Mouse (Mus musculus): ENCODE data around the gene Cers6. TPM values are rescaled to one million over a fixed set of nuclear protein-coding genes. Genes with fewer than 3 reads are reported as not detected.

Gene Cers6
- polyA plus RNA-seq, 1 experiment, result 78.2 TPM

GRCm38 (mm10) chr2:68915742-68916141 lies 54.5 kb downstream of the Cers6 start:
- TF ChIP-seq CTCF (IDR thresholded peaks at IDR 0.05; ENCODE audit: borderline replicate concordance, insufficient read depth, low read length), result no peak
- no peak for TF ChIP-seq POLR2A (IDR thresholded peaks at IDR 0.05; ENCODE audit: low read depth, low read length)
- no peak overlapping the region for H3K4me3 ChIP-seq (ENCODE audit: insufficient read depth, low read length)
- peak overlapping the region; percentile 67 for H3K27ac ChIP-seq (ENCODE audit: insufficient read depth, low read length)
- H3K4me1 ChIP-seq (ENCODE audit: control insufficient read depth, insufficient read depth, low read length), result peaks cover 9% of the 10 kb centered on the region; the same call in 1 of the 2 replicates

GRCm38 (mm10) chr2:68916299-68916698 lies 55.1 kb downstream of the Cers6 start:
- H3K4me3 ChIP-seq (ENCODE audit: insufficient read depth, low read length), result no peak overlapping the region
- TF ChIP-seq CTCF (IDR thresholded peaks at IDR 0.05; ENCODE audit: borderline replicate concordance, insufficient read depth, low read length) (no peak), POLR2A (IDR thresholded peaks at IDR 0.05; ENCODE audit: low read depth, low read length) (no peak)

DNA sequence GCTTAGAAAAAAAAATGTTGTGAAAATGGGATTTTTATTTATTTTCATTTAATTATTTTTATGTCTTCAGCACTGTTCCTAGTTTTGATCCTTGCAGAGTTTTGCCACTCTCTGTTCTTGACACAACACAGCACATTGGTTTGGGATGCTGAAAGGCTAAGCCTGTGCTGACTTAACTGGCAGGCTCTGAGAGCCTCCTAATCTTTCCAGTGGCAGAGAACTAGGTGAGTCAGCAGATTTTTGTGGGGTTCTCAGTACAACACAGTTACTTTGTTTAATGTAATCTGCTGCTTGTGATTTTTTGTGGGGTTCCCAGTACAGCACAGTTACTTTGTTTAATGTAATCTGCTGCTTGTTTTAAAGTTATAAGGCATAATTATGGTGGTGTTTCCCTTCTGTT lies 55.8 kb downstream of the Cers6 start:
- Histone ChIP-seq H3K4me1 (ENCODE audit: control insufficient read depth, insufficient read depth, low read length) (peaks cover 7% of the 10 kb centered on the region; the same call in 1 of the 2 replicates), H3K27ac (ENCODE audit: insufficient read depth, low read length) (no peak overlapping the region), H3K4me3 (ENCODE audit: insufficient read depth, low read length) (no peak overlapping the region)
- TF ChIP-seq POLR2A (IDR thresholded peaks at IDR 0.05; ENCODE audit: low read depth, low read length) (no peak), CTCF (IDR thresholded peaks at IDR 0.05; ENCODE audit: borderline replicate concordance, insufficient read depth, low read length) (no peak)

More at GRCm38 (mm10) chr2:68916299-68916698, 55.1 kb downstream of the Cers6 start:
- Histone ChIP-seq H3K4me1 (ENCODE audit: control insufficient read depth, insufficient read depth, low read length) (peaks cover 9% of the 10 kb centered on the region; the same call in 1 of the 2 replicates), H3K27ac (ENCODE audit: insufficient read depth, low read length) (0 out of 2 replicates have a peak overlapping the region, but pooled peaks have one; percentile 26)

DNA sequence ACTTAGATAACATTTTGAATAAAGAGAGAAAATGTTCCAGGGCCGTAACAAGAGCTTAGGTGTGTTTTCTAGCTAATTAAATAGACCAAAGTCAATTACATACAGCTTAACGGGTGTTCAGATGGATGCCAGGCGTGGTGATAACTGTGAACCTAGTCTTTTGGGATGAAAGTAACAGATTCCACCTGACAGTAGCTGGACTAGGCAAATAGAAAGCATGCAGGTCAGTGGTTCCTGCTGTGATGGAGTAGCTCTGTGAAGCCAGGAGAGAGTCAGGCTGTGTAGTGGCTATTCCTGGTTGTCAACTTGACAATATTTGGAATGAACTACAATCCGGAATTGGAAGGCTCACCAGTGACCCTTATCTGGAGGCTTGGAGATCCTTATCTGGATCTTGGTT lies 56.3 kb downstream of the Cers6 start:
- no peak overlapping the region for H3K27ac ChIP-seq (ENCODE audit: insufficient read depth, low read length)
- no peak for TF ChIP-seq POLR2A (IDR thresholded peaks at IDR 0.05; ENCODE audit: low read depth, low read length)
- no peak overlapping the region for H3K4me3 ChIP-seq (ENCODE audit: insufficient read depth, low read length)
- peaks cover 2% of the 10 kb centered on the region; the same call in 1 of the 2 replicates for H3K4me1 ChIP-seq (ENCODE audit: control insufficient read depth, insufficient read depth, low read length)

DNA sequence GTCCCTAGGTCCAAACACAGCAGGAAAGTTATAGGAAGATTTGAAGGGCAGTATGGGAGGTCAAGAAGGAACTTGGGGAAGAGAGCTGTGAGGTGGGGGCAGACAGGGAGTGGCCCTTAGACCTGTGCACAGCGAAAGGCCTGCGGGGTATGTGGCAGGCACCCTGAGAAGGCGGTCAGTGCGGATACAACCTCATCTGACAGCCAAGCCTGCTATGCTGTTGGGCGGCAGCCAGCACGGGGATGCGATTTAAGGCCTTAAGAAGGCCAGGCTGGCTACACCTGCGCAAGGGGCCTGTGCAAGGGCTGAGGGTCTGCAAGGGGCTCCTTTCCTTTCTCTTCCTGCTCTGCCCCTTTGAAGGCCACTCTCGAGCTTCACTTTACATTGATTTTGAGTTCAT lies 63.1 kb downstream of the Cers6 start:
- TF ChIP-seq CTCF (IDR thresholded peaks at IDR 0.05; ENCODE audit: borderline replicate concordance, insufficient read depth, low read length) (no peak), POLR2A (IDR thresholded peaks at IDR 0.05; ENCODE audit: low read depth, low read length) (no peak)
- Histone ChIP-seq H3K27ac (ENCODE audit: insufficient read depth, low read length) (no peak overlapping the region), H3K4me1 (ENCODE audit: control insufficient read depth, insufficient read depth, low read length) (no peaks in the 10 kb centered on the region; the same call in 1 of the 2 replicates), H3K4me3 (ENCODE audit: insufficient read depth, low read length) (no peak overlapping the region)

DNA sequence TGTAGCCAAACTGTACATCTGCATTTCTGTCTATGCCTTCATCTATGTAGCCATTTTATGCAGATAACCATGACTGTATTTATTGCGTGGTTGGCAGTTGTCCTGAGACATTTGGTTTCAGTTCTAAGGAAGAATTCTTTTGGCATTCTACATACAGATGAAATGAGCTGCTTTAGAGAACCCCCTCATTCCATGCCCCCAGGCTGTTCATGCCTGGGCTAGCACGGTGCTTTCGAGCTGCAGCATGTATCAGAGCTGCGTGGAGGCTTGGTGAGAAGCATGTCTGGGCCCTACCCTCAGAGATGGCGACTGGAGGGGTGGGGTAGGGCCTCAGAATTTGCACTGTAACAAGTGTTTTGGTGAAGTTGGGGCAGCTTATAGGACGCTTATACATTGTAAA lies 64.3 kb downstream of the Cers6 start:
- no peak for TF ChIP-seq CTCF (IDR thresholded peaks at IDR 0.05; ENCODE audit: borderline replicate concordance, insufficient read depth, low read length)
- no peak for TF ChIP-seq POLR2A (IDR thresholded peaks at IDR 0.05; ENCODE audit: low read depth, low read length)
- no peaks in the 10 kb centered on the region; the same call in 1 of the 2 replicates for H3K4me1 ChIP-seq (ENCODE audit: control insufficient read depth, insufficient read depth, low read length)
- H3K27ac ChIP-seq (ENCODE audit: insufficient read depth, low read length), result peak overlapping the region; percentile 90
- no peak overlapping the region for H3K4me3 ChIP-seq (ENCODE audit: insufficient read depth, low read length)

DNA sequence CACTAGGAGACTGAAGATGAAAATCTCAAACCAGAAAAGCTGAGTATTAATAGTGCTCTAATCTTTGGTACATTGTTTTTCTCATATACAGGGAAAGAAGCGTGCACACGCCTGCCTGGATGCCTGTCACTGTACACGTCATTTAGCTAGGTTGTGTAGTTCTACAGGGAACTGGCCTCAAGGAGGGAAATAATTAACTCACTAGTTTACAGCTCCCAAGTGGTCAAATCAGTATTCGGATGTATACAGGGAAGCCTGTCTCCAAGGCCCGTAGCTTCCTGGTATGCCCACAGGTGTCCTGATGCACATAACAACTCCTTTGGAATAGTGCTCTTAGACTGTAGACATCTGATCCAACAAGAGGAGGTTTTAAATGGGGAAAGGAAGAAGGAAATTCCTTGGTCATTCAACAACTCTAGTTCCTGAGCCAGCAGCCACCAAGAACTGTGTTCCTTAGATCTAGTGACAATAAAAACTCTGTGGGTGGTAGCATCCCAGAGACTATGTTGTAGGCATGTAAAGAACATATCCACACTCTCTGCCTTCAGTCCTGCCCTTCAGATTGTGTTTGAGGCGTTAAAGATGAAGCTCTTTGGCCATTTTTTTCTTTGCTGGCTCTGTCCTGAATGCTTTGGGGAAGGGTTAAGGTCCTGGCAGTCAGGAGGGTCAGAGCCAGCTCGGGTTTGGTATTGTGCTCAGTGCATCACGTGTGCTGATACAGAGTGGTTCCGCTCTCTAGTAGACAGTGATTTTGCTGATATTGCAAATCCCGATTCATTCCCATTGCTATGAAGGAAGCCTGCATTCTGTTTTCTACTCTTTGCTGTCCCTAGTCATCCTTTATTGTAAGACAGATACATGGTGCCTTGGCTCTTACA lies 65.9 kb downstream of the Cers6 start:
- Histone ChIP-seq H3K27ac (ENCODE audit: insufficient read depth, low read length) (no peak overlapping the region), H3K4me3 (ENCODE audit: insufficient read depth, low read length) (no peak overlapping the region), H3K4me1 (ENCODE audit: control insufficient read depth, insufficient read depth, low read length) (no peaks in the 10 kb centered on the region; the same call in 1 of the 2 replicates)
- no peak for TF ChIP-seq POLR2A (IDR thresholded peaks at IDR 0.05; ENCODE audit: low read depth, low read length)
- no peak for TF ChIP-seq CTCF (IDR thresholded peaks at IDR 0.05; ENCODE audit: borderline replicate concordance, insufficient read depth, low read length)

GRCm38 (mm10) chr2:68932240-68932639 lies 71.0 kb downstream of the Cers6 start:
- H3K4me3 ChIP-seq (ENCODE audit: insufficient read depth, low read length), result no peak overlapping the region
- TF ChIP-seq POLR2A (IDR thresholded peaks at IDR 0.05; ENCODE audit: low read depth, low read length), result no peak
- TF ChIP-seq CTCF (IDR thresholded peaks at IDR 0.05; ENCODE audit: borderline replicate concordance, insufficient read depth, low read length), result no peak
- no peaks in the 10 kb centered on the region for H3K4me1 ChIP-seq (ENCODE audit: control insufficient read depth, insufficient read depth, low read length)
- no peak overlapping the region for H3K27ac ChIP-seq (ENCODE audit: insufficient read depth, low read length)

- TF ChIP-seq POLR2A (IDR thresholded peaks at IDR 0.05; ENCODE audit: low read depth, low read length) (no peak), CTCF (IDR thresholded peaks at IDR 0.05; ENCODE audit: borderline replicate concordance, insufficient read depth, low read length) (no peak)
- no peak overlapping the region for H3K27ac ChIP-seq (ENCODE audit: insufficient read depth, low read length)
- H3K4me1 ChIP-seq (ENCODE audit: control insufficient read depth, insufficient read depth, low read length), result no peaks in the 10 kb centered on the region
- H3K4me3 ChIP-seq (ENCODE audit: insufficient read depth, low read length), result no peak overlapping the region
Measured at GRCm38 (mm10) chr2:68932656-68933055, 71.4 kb downstream of the Cers6 start.

GRCm38 (mm10) chr2:68934651-68935050 lies 73.4 kb downstream of the Cers6 start:
- no peak for TF ChIP-seq CTCF (IDR thresholded peaks at IDR 0.05; ENCODE audit: borderline replicate concordance, insufficient read depth, low read length)
- no peak for TF ChIP-seq POLR2A (IDR thresholded peaks at IDR 0.05; ENCODE audit: low read depth, low read length)

More at GRCm38 (mm10) chr2:68934651-68935050, 73.4 kb downstream of the Cers6 start:
- Histone ChIP-seq H3K4me3 (ENCODE audit: insufficient read depth, low read length) (no peak overlapping the region), H3K27ac (ENCODE audit: insufficient read depth, low read length) (no peak overlapping the region), H3K4me1 (ENCODE audit: control insufficient read depth, insufficient read depth, low read length) (no peaks in the 10 kb centered on the region)
